Mouse (Mus musculus): Measurements from ENCODE around the gene Wwox.

The Wwox gene

GRCm38 (mm10) chr8:115336361-115336760 lies 896.9 kb downstream of the Wwox start:
- DNase-seq (ENCODE audit: low spot score in 2 of 2): no peak

GRCm38 (mm10) chr8:115348704-115349103 lies 909.2 kb downstream of the Wwox start:
- DNase-seq (ENCODE audit: low spot score in 2 of 2): no peak

GRCm38 (mm10) chr8:115350707-115351106 lies 911.3 kb downstream of the Wwox start:
- no peak for DNase-seq (ENCODE audit: low spot score in 2 of 2)

GRCm38 (mm10) chr8:115357663-115358335 lies 918.3 kb downstream of the Wwox start:
- DNase-seq (ENCODE audit: low spot score in 2 of 2): no peak

GRCm38 (mm10) chr8:115358481-115358880 lies 919.0 kb downstream of the Wwox start:
- no peak for DNase-seq (ENCODE audit: low spot score in 2 of 2)

GRCm38 (mm10) chr8:115359701-115360100 lies 920.2 kb downstream of the Wwox start:
- no peak for DNase-seq (ENCODE audit: low spot score in 2 of 2)

GRCm38 (mm10) chr8:115362518-115362917 lies 923.1 kb downstream of the Wwox start:
- no peak for DNase-seq (ENCODE audit: low spot score in 2 of 2)

GRCm38 (mm10) chr8:115374957-115375356 lies 935.5 kb downstream of the Wwox start:
- no peak for DNase-seq (ENCODE audit: low spot score in 2 of 2)

- DNase-seq (ENCODE audit: low spot score in 2 of 2): no peak
These were observed 936.0 kb downstream of the Wwox start for GRCm38 (mm10) chr8:115375361-115376047.

- no peak for DNase-seq (ENCODE audit: low spot score in 2 of 2)
These were observed 937.9 kb downstream of the Wwox start for GRCm38 (mm10) chr8:115377321-115377720.

GRCm38 (mm10) chr8:115380017-115380416 lies 940.6 kb downstream of the Wwox start:
- no peak for DNase-seq (ENCODE audit: low spot score in 2 of 2)

GRCm38 (mm10) chr8:115390921-115391504 lies 951.6 kb downstream of the Wwox start:
- no peak for DNase-seq (ENCODE audit: low spot score in 2 of 2)

GRCm38 (mm10) chr8:115395840-115396239 lies 956.4 kb downstream of the Wwox start:
- no peak for DNase-seq (ENCODE audit: low spot score in 2 of 2)

- no peak for DNase-seq (ENCODE audit: low spot score in 2 of 2)
These were observed 958.5 kb downstream of the Wwox start for GRCm38 (mm10) chr8:115397981-115398380.

- DNase-seq (ENCODE audit: low spot score in 2 of 2): no peak
These were observed 960.7 kb downstream of the Wwox start for GRCm38 (mm10) chr8:115400013-115400720.

Measured in cerebellum, postnatal 4 days (tissue).